Mouse (Mus musculus): ENCODE measurements at regions not wholly inside any gene's neighbourhood (a gene's known extent, or its start where the extent isn't known, plus 50 kb on each side); places are given as distances from the start of the nearest gene placed in this dataset.

DNA sequence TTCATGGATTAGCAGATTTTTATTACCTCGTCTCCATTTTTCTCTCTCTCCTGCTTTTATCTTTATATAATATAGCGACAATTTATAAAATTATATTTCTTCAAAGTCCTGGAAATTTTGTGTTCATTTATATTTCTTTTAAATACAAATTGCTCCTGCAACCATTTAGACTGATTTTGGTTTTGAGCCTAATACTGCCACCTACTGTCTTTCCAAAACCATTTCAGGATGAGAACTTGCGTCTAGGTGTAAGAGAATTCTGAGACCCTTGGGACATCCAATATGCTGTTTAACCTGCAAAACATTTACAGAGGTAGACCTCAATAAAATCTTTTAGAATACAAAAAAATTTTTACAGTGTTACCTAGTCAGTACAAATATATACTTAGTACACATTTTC, 158.1 kb downstream of the Gm6377 start:
- no peak for DNase-seq (ENCODE audit: extremely low spot score in 1 of 2, low spot score in 2 of 2)
- intact Hi-C loops (cut with DNase I): loop anchor here (5.0 to 10.0 kb wide), 2 partner anchors 280 to 492 kb away; no protein-coding TSS in a partner anchor
- no peak overlapping the region for H3K4me3 ChIP-seq
- no peak overlapping the region for H3K27ac ChIP-seq
- TF ChIP-seq CTCF (IDR thresholded peaks at IDR 0.05): peak; percentile 44

DNA sequence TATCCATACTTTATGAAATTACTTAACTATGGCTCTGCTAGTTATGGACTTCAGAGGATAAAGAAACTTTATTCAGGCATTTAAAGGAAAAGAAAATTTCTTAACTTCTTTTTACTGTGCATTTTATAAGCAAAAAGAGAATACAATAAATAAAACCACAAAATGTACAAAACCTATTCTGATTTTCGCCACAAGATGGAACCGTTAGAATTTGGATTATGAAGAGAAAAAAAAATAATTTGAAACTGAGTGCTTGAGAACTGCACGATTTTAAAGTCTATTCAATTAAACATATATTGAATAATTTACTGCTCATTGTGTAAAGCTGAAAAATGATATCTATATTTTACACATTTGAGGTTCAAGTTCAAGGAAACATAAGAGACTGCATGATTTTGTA, 196.4 kb downstream of the Gm6377 start:
- Histone ChIP-seq H3K4me3 (no peak overlapping the region), H3K27ac (no peak overlapping the region)
- intact Hi-C loops (cut with DNase I): no loop called here
- no peak for DNase-seq (ENCODE audit: extremely low spot score in 1 of 2, low spot score in 2 of 2)
- TF ChIP-seq CTCF (IDR thresholded peaks at IDR 0.05): peak; percentile 40

- intact Hi-C loops (cut with DNase I): no loop called here
- no peak overlapping the region for H3K27ac ChIP-seq
- no peak for DNase-seq (ENCODE audit: extremely low spot score in 1 of 2, low spot score in 2 of 2)
- no peak overlapping the region for H3K4me3 ChIP-seq
- TF ChIP-seq CTCF (IDR thresholded peaks at IDR 0.05): no peak
These were observed 246.4 kb downstream of the Gm6377 start for GRCm38 (mm10) chrX:109442932-109443331.

Measured in left cerebral cortex, adult 2 months (tissue).